Mouse (Mus musculus): ENCODE data around the gene Gda.

DNA sequence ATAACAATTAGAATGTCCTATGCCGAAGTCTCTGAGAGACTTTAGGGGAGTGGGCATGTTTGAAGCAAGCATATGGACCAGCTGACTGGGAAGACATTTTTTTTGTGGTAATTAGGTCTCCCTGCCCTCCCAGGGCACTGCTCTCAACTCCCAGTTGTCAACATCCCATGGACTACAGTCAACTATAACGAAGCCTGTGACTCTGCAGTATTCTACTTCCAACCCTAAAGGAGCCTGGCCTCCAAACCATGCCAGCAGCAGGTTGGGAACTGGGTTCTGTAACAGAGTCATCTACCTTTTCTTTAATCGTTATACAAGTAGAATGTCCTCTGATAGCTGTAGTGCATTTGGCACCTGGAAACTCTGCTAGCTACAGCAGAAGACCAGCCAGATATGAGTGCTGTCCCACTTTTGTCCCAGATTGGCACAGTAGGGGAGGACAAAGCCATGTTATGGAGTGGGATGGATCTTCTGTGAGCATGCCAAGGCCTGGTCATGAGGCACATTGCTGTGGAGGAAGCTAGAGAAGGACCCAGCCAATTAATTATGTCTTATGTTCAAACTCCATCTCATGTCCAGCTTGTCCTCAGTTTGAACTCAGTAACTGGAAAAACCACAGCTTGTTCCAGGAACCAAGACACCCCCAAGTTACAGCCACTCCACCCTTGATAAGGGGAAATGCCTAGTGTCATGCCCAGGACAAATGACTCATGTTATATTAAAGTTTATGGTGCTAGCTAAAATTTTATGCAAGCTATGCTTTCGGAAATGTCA is 96.6 kb downstream of the Gda start:
- TF ChIP-seq CTCF (IDR thresholded peaks at IDR 0.05; ENCODE audit: extremely low read depth, insufficient read depth, low read length) (no peak), POLR2A (IDR thresholded peaks at IDR 0.05; ENCODE audit: extremely low read depth, insufficient read depth, low read length) (no peak)

All from cortical plate, adult 2 months (tissue).